Mouse (Mus musculus) left cerebral cortex, adult 2 months (tissue): Measurements from ENCODE around the gene Gm20532. TPM values are rescaled to one million over a fixed set of nuclear protein-coding genes. Genes with fewer than 3 reads are reported as not detected.

ENCODE experiments used
- DNase-seq, 2 experiments: peaks; one replicate each; pipeline ENCODE4 v3.0.0; 2021 to 2022; ENCODE audit warnings: low spot score in 2 of 2, mixed read lengths in 1 of 2; ENCODE audit errors: extremely low spot score in 1 of 2
- H3K27ac ChIP-seq: fragments of 200-600 bp; 2 replicates; pipeline ENCODE4 v1.8.1; 2022
- H3K4me3 ChIP-seq: fragments of 200-600 bp; 2 replicates; pipeline ENCODE4 v1.8.1; 2022
- CTCF ChIP-seq: fragments of 200-600 bp; IDR thresholded peaks from 2 replicates; pipeline ENCODE4 v1.8.1; 2022; ENCODE audit warnings: antibody characterized with exemption, mild to moderate bottlenecking, moderate library complexity
- intact Hi-C: fragments of 180-260 bp; cut with DNase I; formaldehyde crosslinking; loops from one replicate; pipeline ENCODE4 v1.15.1; 2025
- long read RNA-seq, 2 experiments: library from polyadenylated mRNA; stranded (forward); transcript quantifications; one replicate each; pipeline ENCODE4 v2.0.0; 2021; ENCODE audit warnings: borderline mapping rate in 2 of 2
- total RNA-seq, 2 experiments: library from RNA; stranded (reverse); gene quantifications; 2 replicates each; pipeline ENCODE4 v1.2.3; 2021

Gene Gm20532
- not detected for total RNA-seq
- long read RNA-seq, experiment 1, partial matches to known transcripts: 0 of 1 reads
- long read RNA-seq, experiment 1, other reads (novel, unspliced or antisense): 1 of 1 reads
- long read RNA-seq, experiment 2: 0 reads

- peak; percentile 65 for TF ChIP-seq CTCF
- intact Hi-C loops: no loop called here
- peak within 1 kb of the TSS; percentile 83 for H3K4me3 ChIP-seq
- peak within 1 kb of the TSS; percentile 88 for H3K27ac ChIP-seq
- DNase-seq: peak; percentile 53 to 74
Measured at GRCm38 (mm10) chr2:26586294-26587043, at the start of gene Gm20532. TSS of gene Gm20532 (plus strand) at chr2:26586639.

DNA sequence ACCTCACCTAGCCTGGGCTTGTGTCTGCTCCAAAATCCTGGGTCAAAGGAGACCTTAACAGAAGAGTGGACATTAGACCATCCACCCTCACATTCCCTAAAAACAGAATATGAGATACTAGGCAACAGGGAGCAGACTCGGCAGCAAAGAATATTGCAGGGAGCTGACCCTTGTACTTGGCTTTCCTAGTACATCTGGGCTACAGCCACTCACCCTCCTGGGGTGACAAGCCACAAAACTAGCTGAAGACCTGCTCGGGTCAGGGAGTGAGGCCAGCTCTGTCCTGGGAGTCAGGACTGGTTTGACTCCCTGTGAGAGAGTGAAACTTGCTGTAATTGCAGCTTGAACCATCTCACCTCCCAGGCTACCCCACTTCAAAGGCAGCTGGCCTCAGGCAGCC, 46.9 kb upstream of the Gm20532 start:
- H3K4me3 ChIP-seq: no peak overlapping the region
- no peak for TF ChIP-seq CTCF
- intact Hi-C loops: no loop called here

GRCm38 (mm10) chr2:26540721-26541120, 45.7 kb upstream of the Gm20532 start:
- DNase-seq: no peak
- no peak for TF ChIP-seq CTCF
- Histone ChIP-seq H3K27ac (no peak overlapping the region), H3K4me3 (no peak overlapping the region)
- intact Hi-C loops: no loop called here

More for the DNA sequence above, 46.9 kb upstream of the Gm20532 start:
- H3K27ac ChIP-seq: no peak overlapping the region
- DNase-seq: no peak

GRCm38 (mm10) chr2:26541258-26541910, 45.1 kb upstream of the Gm20532 start:
- intact Hi-C loops: no loop called here
- Histone ChIP-seq H3K4me3 (no peak overlapping the region), H3K27ac (no peak overlapping the region)
- no peak for DNase-seq
- TF ChIP-seq CTCF: no peak

DNA sequence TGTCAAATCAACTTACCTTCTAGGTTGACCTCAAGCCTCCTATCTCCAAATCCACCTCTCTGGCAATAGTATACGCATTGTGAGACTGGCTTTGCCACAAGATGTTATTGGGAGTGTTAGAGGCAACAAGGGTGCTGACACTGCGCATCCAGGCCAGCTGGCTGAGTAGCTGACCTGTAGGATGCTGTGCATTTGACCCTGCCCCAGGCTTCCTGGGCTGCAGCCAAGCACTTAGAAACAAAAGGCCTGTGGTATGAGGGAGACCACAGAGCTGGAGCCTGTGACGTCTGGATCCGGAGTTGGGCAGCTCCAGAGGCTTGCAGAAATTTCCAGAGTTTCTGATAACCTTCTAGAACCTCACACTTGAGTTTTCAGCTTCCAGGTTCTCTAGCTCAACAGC, 43.3 kb upstream of the Gm20532 start:
- Histone ChIP-seq H3K4me3 (no peak overlapping the region), H3K27ac (no peak overlapping the region)
- DNase-seq: no peak
- no peak for TF ChIP-seq CTCF
- intact Hi-C loops: no loop called here

- Histone ChIP-seq H3K27ac (no peak overlapping the region), H3K4me3 (no peak overlapping the region)
- intact Hi-C loops: no loop called here
- TF ChIP-seq CTCF: no peak
- no peak for DNase-seq
Measured at GRCm38 (mm10) chr2:26543768-26544167, 42.7 kb upstream of the Gm20532 start.

- intact Hi-C loops: no loop called here
- DNase-seq: no peak
- Histone ChIP-seq H3K27ac (no peak overlapping the region), H3K4me3 (no peak overlapping the region)
- no peak for TF ChIP-seq CTCF
Measured at GRCm38 (mm10) chr2:26544265-26544664, 42.2 kb upstream of the Gm20532 start.

GRCm38 (mm10) chr2:26547481-26547880, 39.0 kb upstream of the Gm20532 start:
- intact Hi-C loops: no loop called here
- peak in 1 of 2 experiments; percentile 26 for DNase-seq
- Histone ChIP-seq H3K27ac (no peak overlapping the region), H3K4me3 (no peak overlapping the region)
- TF ChIP-seq CTCF: peak; percentile 52

DNA sequence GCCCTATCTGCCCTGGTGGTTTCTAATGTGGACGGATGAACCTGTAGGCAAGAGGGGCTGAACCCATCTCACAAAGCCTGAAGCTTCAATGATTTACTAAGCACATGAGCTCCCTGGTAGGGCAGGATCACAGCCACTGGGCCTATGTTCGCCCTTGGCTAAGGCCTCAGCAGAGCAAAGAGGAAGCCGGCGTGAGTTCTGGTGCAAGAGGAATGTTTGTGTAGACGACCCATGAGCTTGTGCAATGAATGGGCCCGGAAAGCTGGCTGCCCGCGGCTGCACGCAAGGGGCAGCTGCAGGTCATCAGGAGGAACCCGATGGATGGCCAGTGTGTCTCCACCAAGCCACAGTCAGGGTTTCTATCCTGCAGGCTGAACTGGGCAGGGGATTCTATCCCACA, 36.6 kb upstream of the Gm20532 start:
- no peak overlapping the region for H3K27ac ChIP-seq
- no peak for DNase-seq
- no peak for TF ChIP-seq CTCF
- H3K4me3 ChIP-seq: no peak overlapping the region
- intact Hi-C loops: no loop called here

- intact Hi-C loops: no loop called here
- DNase-seq: no peak
Measured at GRCm38 (mm10) chr2:26550205-26550604, 36.2 kb upstream of the Gm20532 start.

DNA sequence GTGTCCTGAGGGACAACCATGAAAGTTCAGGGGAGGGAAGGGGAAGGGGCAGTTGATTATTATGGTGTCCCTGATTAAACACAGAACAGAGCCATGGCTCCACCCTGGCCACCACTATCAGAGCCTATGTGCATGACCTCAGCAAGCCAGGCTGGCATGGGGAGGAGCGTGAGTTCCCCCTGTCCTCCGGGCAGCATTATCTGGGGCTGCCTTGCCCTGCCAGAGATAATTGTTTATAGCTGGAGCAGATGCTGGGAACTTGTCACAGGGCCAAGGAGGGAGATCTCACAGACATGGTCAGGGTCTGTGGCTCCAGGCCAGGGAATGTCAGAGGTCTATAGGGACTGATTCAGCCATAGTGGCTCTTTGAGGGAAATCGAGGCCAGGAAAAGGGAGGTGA, 35.7 kb upstream of the Gm20532 start:
- DNase-seq: no peak
- intact Hi-C loops: no loop called here
- Histone ChIP-seq H3K4me3 (no peak overlapping the region), H3K27ac (no peak overlapping the region)
- TF ChIP-seq CTCF: no peak

More at GRCm38 (mm10) chr2:26550205-26550604, 36.2 kb upstream of the Gm20532 start:
- no peak for TF ChIP-seq CTCF
- no peak overlapping the region for H3K27ac ChIP-seq
- no peak overlapping the region for H3K4me3 ChIP-seq

GRCm38 (mm10) chr2:26551446-26551845, 35.0 kb upstream of the Gm20532 start:
- intact Hi-C loops: no loop called here
- no peak for TF ChIP-seq CTCF
- Histone ChIP-seq H3K27ac (no peak overlapping the region), H3K4me3 (no peak overlapping the region)
- no peak for DNase-seq
